Mouse (Mus musculus) neural tube, embryonic 14.5 days (tissue): ENCODE data around the gene Poc1a. TPM values are rescaled to one million over a fixed set of nuclear protein-coding genes. Genes with fewer than 3 reads are reported as not detected.

Experiments used
- ATAC-seq: fragments of 200-750 bp; cut with Nextera tagmentation; 2 replicates; pipeline ENCODE4 v1.8.0; 2017; ENCODE audit warnings: low read depth, mild to moderate bottlenecking, moderate TSS enrichment, moderate library complexity
- H3K27ac ChIP-seq: fragments of 300-500 bp; sonication (generic); 2 replicates; pipeline ENCODE4 v1.5.1; 2014; ENCODE audit warnings: low read depth, mild to moderate bottlenecking, control low read depth, low read length, moderate library complexity, mixed read lengths
- H3K27me3 ChIP-seq: fragments of 300-500 bp; sonication (generic); 2 replicates; pipeline ENCODE4 v1.6.1; 2014; ENCODE audit warnings: low read length; ENCODE audit not compliant: control insufficient read depth, insufficient read depth
- H3K36me3 ChIP-seq: fragments of 300-500 bp; sonication (generic); 2 replicates; pipeline ENCODE4 v1.6.1; 2014; ENCODE audit warnings: low read length, mixed read lengths; ENCODE audit not compliant: control insufficient read depth, insufficient read depth
- H3K4me1 ChIP-seq: fragments of 300-500 bp; sonication (generic); 2 replicates; pipeline ENCODE4 v1.6.1; 2014; ENCODE audit warnings: low read length; ENCODE audit not compliant: control insufficient read depth, insufficient read depth
- H3K4me2 ChIP-seq: fragments of 300-500 bp; sonication (generic); 2 replicates; pipeline ENCODE4 v1.6.1; 2014; ENCODE audit warnings: mild to moderate bottlenecking, low read depth, low read length, control low read depth
- H3K4me3 ChIP-seq: fragments of 300-500 bp; sonication (generic); 2 replicates; pipeline ENCODE4 v1.5.1; 2014; ENCODE audit warnings: low read depth, low read length, control low read depth, mixed read lengths
- H3K9ac ChIP-seq: fragments of 300-500 bp; sonication (generic); replicated peaks from 2 replicates; pipeline ENCODE4 v1.6.1; 2014; ENCODE audit warnings: low read depth, mild to moderate bottlenecking, control low read depth, low read length, mixed read lengths
- H3K9me3 ChIP-seq: fragments of 300-500 bp; sonication (generic); 2 replicates; pipeline ENCODE4 v1.6.1; 2016; ENCODE audit warnings: low read length; ENCODE audit not compliant: control insufficient read depth
- WGBS: fragments of 180-500 bp; shearing (Covaris S2); extraction: QIAGEN DNeasy Blood & Tissue Kit; methylation state at CpG from one replicate; pipeline ENCODE4 v1.1.7; 2014; 5-methylcytosine and 5-hydroxymethylcytosine counted together
- polyA plus RNA-seq: library from polyadenylated mRNA; unstranded; fragments of >200 nt; fragmentation: Nextera tagmentation; extraction: Ambion mirVana; gene quantifications from 2 replicates; pipeline ENCODE4 v1.2.1, GENCODE M21; 2014

Poc1a gene
- polyA plus RNA-seq, 1 experiment from 2014 or later, result 5.8 TPM

DNA sequence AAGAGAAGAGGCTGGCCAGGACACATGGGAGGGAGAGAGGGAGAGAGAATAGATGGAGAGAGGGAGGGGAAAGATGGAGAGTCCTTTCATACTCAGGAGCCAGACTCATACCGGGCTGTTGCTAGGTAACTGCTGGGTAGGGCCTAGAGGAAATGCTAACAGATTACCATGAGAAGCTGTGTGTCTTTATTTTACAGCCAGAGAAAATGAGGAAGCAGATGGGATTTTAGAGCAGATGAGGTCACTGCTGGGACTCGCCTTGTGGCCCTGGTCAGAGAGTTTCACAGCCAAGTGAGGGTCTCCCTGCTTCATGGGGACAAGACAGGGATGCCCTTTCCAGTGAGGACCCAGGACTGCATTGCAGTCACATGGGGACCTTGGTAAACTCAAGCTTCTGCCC, 11.0 kb upstream of the Poc1a start:
- H3K9ac ChIP-seq, result no peak overlapping the region
- H3K4me2 ChIP-seq, result no peak overlapping the region
- peak overlapping the region; percentile 7; the same call in 1 of the 2 replicates for H3K27ac ChIP-seq
- H3K27me3 ChIP-seq, result no peaks in the 10 kb centered on the region
- H3K9me3 ChIP-seq, result no peaks in the 10 kb centered on the region
- no peaks in the 10 kb centered on the region for H3K36me3 ChIP-seq
- no peak overlapping the region for H3K4me3 ChIP-seq
- WGBS, result 5% methylated on average over 2 of the region's 2 CpGs
- ATAC-seq, result peak; percentile 72; the same call in 1 of the 2 replicates
- 0 out of 2 replicates have a peak, but pooled peaks cover 3% of the 10 kb centered on the region for H3K4me1 ChIP-seq

DNA sequence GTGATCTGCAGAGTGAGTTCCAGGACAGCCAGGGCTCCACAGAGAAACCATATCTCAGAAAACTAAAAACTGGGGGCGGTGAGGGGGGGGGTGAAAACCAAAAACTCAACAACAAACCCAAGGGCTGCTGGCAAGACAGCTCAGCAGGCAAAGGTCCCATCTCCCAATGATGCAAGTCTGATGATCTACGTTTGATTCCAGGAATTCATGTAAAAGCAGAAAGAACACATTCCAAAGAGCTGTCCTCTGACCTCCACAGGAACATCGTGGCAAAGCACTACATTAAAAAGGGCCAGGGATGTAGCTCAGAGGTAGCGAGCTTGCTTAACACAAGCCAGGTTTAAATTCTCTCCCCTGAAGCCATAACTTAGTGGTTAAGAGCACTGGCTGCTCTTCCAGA, 10.2 kb upstream of the Poc1a start:
- no peak for ATAC-seq
- H3K4me2 ChIP-seq, result no peak overlapping the region
- H3K9ac ChIP-seq, result no peak overlapping the region
- H3K27me3 ChIP-seq, result no peaks in the 10 kb centered on the region
- H3K4me3 ChIP-seq, result no peak overlapping the region
- 80% methylated on average over 4 of the region's 4 CpGs for WGBS
- no peaks in the 10 kb centered on the region for H3K9me3 ChIP-seq
- H3K27ac ChIP-seq, result no peak overlapping the region
- H3K4me1 ChIP-seq, result 0 out of 2 replicates have a peak, but pooled peaks cover 3% of the 10 kb centered on the region
- H3K36me3 ChIP-seq, result no peaks in the 10 kb centered on the region

GRCm38 (mm10) chr9:106272288-106272687, 8.6 kb upstream of the Poc1a start:
- H3K4me3 ChIP-seq, result no peak overlapping the region
- H3K36me3 ChIP-seq, result no peaks in the 10 kb centered on the region
- no peaks in the 10 kb centered on the region for H3K9me3 ChIP-seq
- H3K27ac ChIP-seq, result no peak overlapping the region
- H3K9ac ChIP-seq, result no peak overlapping the region
- no peak overlapping the region for H3K4me2 ChIP-seq
- no peak for ATAC-seq
- WGBS, result 90% methylated on average over 1 of the region's 1 CpGs
- H3K27me3 ChIP-seq, result no peaks in the 10 kb centered on the region
- H3K4me1 ChIP-seq, result 0 out of 2 replicates have a peak, but pooled peaks cover 3% of the 10 kb centered on the region

- ATAC-seq, result no peak
- Histone ChIP-seq H3K4me1 (0 out of 2 replicates have a peak, but pooled peaks cover 3% of the 10 kb centered on the region), H3K4me2 (no peak overlapping the region), H3K9me3 (no peaks in the 10 kb centered on the region), H3K9ac (no peak overlapping the region), H3K36me3 (no peaks in the 10 kb centered on the region), H3K27me3 (no peaks in the 10 kb centered on the region), H3K27ac (no peak overlapping the region), H3K4me3 (no peak overlapping the region)
- WGBS, result 91% methylated on average over 12 of the region's 12 CpGs
Measured at GRCm38 (mm10) chr9:106273276-106273675, 7.6 kb upstream of the Poc1a start.

DNA sequence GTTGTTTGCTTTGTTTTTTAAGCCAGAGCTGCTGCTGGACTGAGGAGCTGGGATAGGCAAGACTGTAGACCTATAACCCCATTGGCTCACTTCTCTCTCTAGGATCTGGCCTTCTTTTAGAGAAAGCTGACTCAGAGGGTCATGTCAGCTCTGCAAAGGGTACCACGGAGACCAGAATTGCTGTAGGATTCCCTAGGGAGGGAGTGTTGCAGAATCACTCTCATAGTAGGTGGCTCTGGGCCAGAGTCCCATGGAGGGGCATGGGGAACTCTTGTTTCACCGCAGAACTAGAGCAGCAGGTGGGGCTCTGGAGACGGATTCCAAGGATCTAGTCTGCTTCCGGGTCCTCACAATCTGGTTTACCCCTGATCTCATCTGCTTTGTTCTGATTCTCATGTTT, 7.1 kb upstream of the Poc1a start:
- H3K4me1 ChIP-seq, result 0 out of 2 replicates have a peak, but pooled peaks cover 3% of the 10 kb centered on the region
- no peak overlapping the region for H3K9ac ChIP-seq
- 55% methylated on average over 4 of the region's 4 CpGs for WGBS
- no peak for ATAC-seq
- H3K36me3 ChIP-seq, result no peaks in the 10 kb centered on the region
- no peak overlapping the region for H3K4me2 ChIP-seq
- no peak overlapping the region for H3K27ac ChIP-seq
- H3K9me3 ChIP-seq, result no peaks in the 10 kb centered on the region
- H3K4me3 ChIP-seq, result no peak overlapping the region
- no peaks in the 10 kb centered on the region for H3K27me3 ChIP-seq

DNA sequence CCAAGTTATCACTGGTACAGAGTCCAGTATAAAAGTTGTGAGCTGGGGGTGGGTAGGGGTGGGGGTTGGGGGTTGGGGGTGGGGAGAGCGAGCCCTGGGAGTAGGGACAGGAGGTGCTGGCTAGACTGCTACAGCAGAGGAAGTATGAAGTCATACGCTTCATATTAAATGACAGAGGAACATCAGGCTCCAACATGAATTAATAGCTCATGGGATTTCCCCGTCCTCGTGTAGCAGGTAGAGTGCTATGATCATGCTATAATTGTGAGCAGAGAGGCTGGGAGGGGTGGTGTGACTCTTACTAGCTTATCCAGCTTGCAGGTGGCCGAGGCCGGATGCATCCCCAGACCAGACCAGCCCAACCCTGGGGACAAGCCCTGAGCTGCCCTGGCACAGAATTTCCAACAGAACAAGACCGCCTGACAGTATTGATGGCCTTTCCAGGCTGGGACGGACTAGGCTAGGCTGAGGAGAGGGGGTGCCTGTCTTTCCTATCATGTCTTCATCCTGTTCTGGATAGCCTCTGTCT, 6.1 kb upstream of the Poc1a start:
- ATAC-seq, result no peak
- Histone ChIP-seq H3K9me3 (no peaks in the 10 kb centered on the region), H3K4me1 (0 out of 2 replicates have a peak, but pooled peaks cover 2% of the 10 kb centered on the region), H3K4me3 (no peak overlapping the region), H3K27ac (no peak overlapping the region), H3K27me3 (no peaks in the 10 kb centered on the region), H3K36me3 (no peaks in the 10 kb centered on the region), H3K9ac (no peak overlapping the region), H3K4me2 (no peak overlapping the region)
- 89% methylated on average over 8 of the region's 8 CpGs for WGBS

GRCm38 (mm10) chr9:106275806-106276205, 5.1 kb upstream of the Poc1a start:
- H3K27me3 ChIP-seq, result no peaks in the 10 kb centered on the region
- no peak overlapping the region for H3K9ac ChIP-seq
- no peak overlapping the region for H3K4me3 ChIP-seq
- no peaks in the 10 kb centered on the region for H3K9me3 ChIP-seq
- H3K27ac ChIP-seq, result no peak overlapping the region
- no peak overlapping the region for H3K4me2 ChIP-seq
- WGBS, result 82% methylated on average over 1 of the region's 1 CpGs
- no peaks in the 10 kb centered on the region for H3K36me3 ChIP-seq
- ATAC-seq, result no peak
- no peaks in the 10 kb centered on the region for H3K4me1 ChIP-seq

GRCm38 (mm10) chr9:106280386-106280785, 475 bp upstream of the Poc1a start:
- under 1% methylated on average over 14 of the region's 14 CpGs for WGBS

DNA sequence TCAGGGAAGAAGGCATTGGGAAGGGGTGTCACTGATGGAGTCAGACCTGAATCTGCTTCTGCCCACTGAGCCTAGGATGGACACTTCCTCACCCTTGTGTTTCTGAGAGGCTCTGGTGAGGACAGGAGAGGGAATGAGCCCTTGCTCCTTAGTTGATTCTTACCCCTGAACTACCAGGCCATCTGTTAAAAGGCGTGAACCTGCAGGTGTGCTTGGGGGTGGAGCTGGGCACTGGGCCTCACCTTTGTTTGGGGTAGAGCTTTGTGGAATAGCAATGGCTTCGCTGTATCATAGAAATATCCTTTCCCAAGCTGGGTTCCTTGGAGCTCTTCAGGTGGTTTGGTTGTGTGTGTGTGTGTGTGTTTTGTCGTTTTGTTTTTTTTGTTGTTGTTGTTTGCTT, 1.2 kb downstream of the Poc1a start:
- no peak overlapping the region for H3K27ac ChIP-seq
- H3K27me3 ChIP-seq, result no peaks in the 10 kb centered on the region
- WGBS, result 84% methylated on average over 3 of the region's 3 CpGs
- H3K4me1 ChIP-seq, result peaks cover 6% of the 10 kb centered on the region
- H3K9ac ChIP-seq, result no peak overlapping the region
- no peak overlapping the region; the same call in 1 of the 2 replicates for H3K4me3 ChIP-seq
- no peak for ATAC-seq
- no peaks in the 10 kb centered on the region for H3K9me3 ChIP-seq
- H3K4me2 ChIP-seq, result no peak overlapping the region
- no peaks in the 10 kb centered on the region for H3K36me3 ChIP-seq

More at GRCm38 (mm10) chr9:106280386-106280785, 475 bp upstream of the Poc1a start:
- peaks cover 6% of the 10 kb centered on the region for H3K4me1 ChIP-seq
- peak; percentile 35 for ATAC-seq
- peak overlapping the region; percentile 72 for H3K4me2 ChIP-seq
- H3K27me3 ChIP-seq, result no peaks in the 10 kb centered on the region
- peak overlapping the region; percentile 42 for H3K4me3 ChIP-seq
- no peaks in the 10 kb centered on the region for H3K9me3 ChIP-seq
- H3K36me3 ChIP-seq, result no peaks in the 10 kb centered on the region
- peak overlapping the region; percentile 78 for H3K27ac ChIP-seq
- H3K9ac ChIP-seq, result peak overlapping the region; percentile 64
